Mouse (Mus musculus): Measurements from ENCODE around the gene Sh3bgrl3.

DNA sequence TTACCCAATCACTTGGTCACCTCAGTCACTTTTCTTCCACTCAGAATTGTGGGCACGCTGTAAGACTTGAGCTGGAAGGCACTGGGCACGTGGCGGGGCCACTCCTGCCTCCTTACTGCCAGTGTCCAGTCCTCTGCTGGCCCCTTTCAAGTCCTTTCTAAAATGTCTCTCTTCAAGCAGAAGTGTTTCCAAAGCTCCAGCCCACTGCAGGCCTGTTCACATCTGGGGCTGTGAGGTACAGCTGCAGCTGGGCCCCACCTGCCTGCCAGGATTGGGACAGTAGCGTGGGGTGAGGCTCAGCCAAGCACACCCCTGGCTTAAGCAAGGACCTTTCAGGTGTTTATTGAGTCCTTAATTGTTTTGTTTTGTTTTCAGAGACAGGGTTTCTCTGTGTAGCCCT is 14.6 kb downstream of the Sh3bgrl3 start:
- TF ChIP-seq GATA1 (IDR thresholded peaks at IDR 0.05; ENCODE audit: low read length) (no peak), TAL1 (IDR thresholded peaks at IDR 0.05; ENCODE audit: low read length) (no peak)

Measured in erythroblast, embryonic 14.5 days (primary cell).